16 mouse cellular contexts compared by ENCODE assay signal in the genomic region with DNA sequence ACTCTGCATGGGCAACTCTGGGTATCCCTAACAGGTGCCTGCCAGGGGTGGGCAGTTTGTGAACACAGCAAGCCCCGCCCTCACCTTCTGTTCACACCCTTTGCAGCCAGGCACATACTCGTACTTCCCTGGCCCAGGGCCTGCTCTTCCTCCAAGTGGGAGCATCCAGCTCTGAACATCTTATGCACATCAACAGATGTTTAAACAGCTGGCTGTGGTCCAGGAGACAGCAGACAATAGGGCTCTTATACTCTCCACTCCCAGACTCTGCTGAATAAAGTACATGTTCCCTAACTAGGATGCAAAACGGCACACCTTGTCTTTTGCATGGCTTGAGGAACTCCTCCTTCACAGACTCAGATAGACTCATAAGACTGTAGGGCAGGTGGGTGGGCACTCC. TPM values are rescaled to one million over a fixed set of nuclear protein-coding genes. Genes with fewer than 3 reads are reported as not detected.
DNase-seq lines count a peak whose midpoint lies in the region; ATAC-seq and TF ChIP-seq lines count a peak whose summit lies in the region.
"Had no signal": no experiment of that assay in that cellular context is flagged by ENCODE, and none has a peak within 500 bp of the region (broad histone marks: within the 10 kb centered on the region; RNA-seq: fewer than 3 reads in every experiment).

No protein-coding gene starts in this region.

- H3K9me3 ChIP-seq in forebrain, embryonic 14.5 days (replicated peaks; ENCODE audit: control insufficient read depth, low read length) = no peaks in the 10 kb centered on the region
- H3K9me3 ChIP-seq in forebrain, embryonic 15.5 days = no peaks in the 10 kb centered on the region
- no peaks in the 10 kb centered on the region for H3K9me3 ChIP-seq in E14TG2a.4 (ENCODE audit: low read length)
- H3K9me3 ChIP-seq: embryonic facial prominence, embryonic 13.5 days; heart, embryonic 10.5 days; limb, embryonic 12.5 days; lung, embryonic 15.5 days; neural tube, embryonic 12.5 days had no signal

- H3K36me3 ChIP-seq in forebrain, embryonic 14.5 days (ENCODE audit: control insufficient read depth, insufficient read depth, low read length) = peaks cover 11% of the 10 kb centered on the region
- H3K36me3 ChIP-seq in forebrain, embryonic 15.5 days = peaks cover 8% of the 10 kb centered on the region; the same call in 1 of the 2 replicates
- H3K36me3 ChIP-seq in E14TG2a.4 (ENCODE audit: insufficient read depth, low read length) = peaks cover 17% of the 10 kb centered on the region

- H3K27ac ChIP-seq in forebrain, embryonic 14.5 days (ENCODE audit: low read depth, low read length) = no peak overlapping the region
- H3K27ac ChIP-seq in forebrain, embryonic 15.5 days (replicated peaks) = no peak overlapping the region
- H3K27ac ChIP-seq: embryonic facial prominence, embryonic 13.5 days; heart, embryonic 10.5 days; layer of hippocampus, adult 2 months; limb, embryonic 12.5 days; lung, embryonic 15.5 days; neural tube, embryonic 12.5 days had no signal

- no peak overlapping the region for H3K9ac ChIP-seq in forebrain, embryonic 14.5 days (ENCODE audit: low read length)
- no peak overlapping the region for H3K9ac ChIP-seq in forebrain, embryonic 15.5 days (replicated peaks)
- H3K9ac ChIP-seq: embryonic facial prominence, embryonic 13.5 days; limb, embryonic 12.5 days; lung, embryonic 15.5 days; neural tube, embryonic 12.5 days had no signal

- WGBS in forebrain, embryonic 14.5 days = 43% methylated on average over 3 of the region's 3 CpGs
- WGBS in forebrain, embryonic 15.5 days = 48% methylated on average over 3 of the region's 3 CpGs

- no peak overlapping the region for H3K4me3 ChIP-seq in forebrain, embryonic 14.5 days (ENCODE audit: low read depth, low read length)
- no peak overlapping the region for H3K4me3 ChIP-seq in forebrain, embryonic 15.5 days
- H3K4me3 ChIP-seq in E14TG2a.4 (replicated peaks; ENCODE audit: low read length) = no peak overlapping the region
- H3K4me3 ChIP-seq: embryonic facial prominence, embryonic 13.5 days; heart, embryonic 10.5 days; layer of hippocampus, adult 2 months; limb, embryonic 12.5 days; lung, embryonic 15.5 days; neural tube, embryonic 12.5 days had no signal

- ATAC-seq in forebrain, embryonic 14.5 days = peak; percentile 25; the same call in 1 of the 2 replicates
- no peak for ATAC-seq in forebrain, embryonic 15.5 days (replicated peaks)
- ATAC-seq: activated CD4-positive, CD25-positive, alpha-beta regulatory T cell, adult 4 months had no signal

- intact Hi-C loops in left cerebral cortex, postnatal 14 days (cut with DNase I) = no loop called here

- no peaks in the 10 kb centered on the region for H3K27me3 ChIP-seq in forebrain, embryonic 14.5 days (replicated peaks; ENCODE audit: control insufficient read depth, insufficient read depth, low read length)
- no peaks in the 10 kb centered on the region for H3K27me3 ChIP-seq in forebrain, embryonic 15.5 days
- no peaks in the 10 kb centered on the region for H3K27me3 ChIP-seq in E14TG2a.4 (ENCODE audit: insufficient read depth, low read length)
- H3K27me3 ChIP-seq: CH12.LX; embryonic facial prominence, embryonic 13.5 days; limb, embryonic 12.5 days; lung, embryonic 15.5 days; neural tube, embryonic 12.5 days had no signal

- no peak overlapping the region for H3K4me2 ChIP-seq in forebrain, embryonic 14.5 days (ENCODE audit: low read length)
- H3K4me2 ChIP-seq in forebrain, embryonic 15.5 days (replicated peaks) = no peak overlapping the region
- H3K4me2 ChIP-seq: embryonic facial prominence, embryonic 13.5 days; limb, embryonic 12.5 days; lung, embryonic 15.5 days; neural tube, embryonic 12.5 days had no signal

- no peaks in the 10 kb centered on the region for H3K4me1 ChIP-seq in forebrain, embryonic 14.5 days (ENCODE audit: control insufficient read depth, insufficient read depth, low read length)
- H3K4me1 ChIP-seq in forebrain, embryonic 15.5 days = peaks cover 4% of the 10 kb centered on the region
- peaks cover 16% of the 10 kb centered on the region for H3K4me1 ChIP-seq in E14TG2a.4 (replicated peaks; ENCODE audit: low read depth, low read length)
- H3K4me1 ChIP-seq: heart, embryonic 10.5 days; limb, embryonic 12.5 days; lung, embryonic 15.5 days had no signal

- 0 out of 2 replicates have a peak, but pooled peaks have one; percentile 2 for TF ChIP-seq CTCF in E14TG2a.4 (conservative IDR thresholded peaks at IDR 0.05; ENCODE audit: low read length)

- peak; percentile 23 for DNase-seq in forebrain, embryonic 14.5 days (ENCODE audit: low spot score)
- DNase-seq in left cerebral cortex, postnatal 14 days (ENCODE audit: low spot score in 2 of 2) = peak; percentile 45 to 51
- no peak for DNase-seq in left cerebral cortex, adult 18-20 months (ENCODE audit: low spot score in 2 of 2)
- peak; percentile 66 for DNase-seq in brain, adult 2 months (ENCODE audit: low read depth, low spot score)
- no peak for DNase-seq in urinary bladder, adult 2 months (ENCODE audit: low spot score)
- no peak for DNase-seq in T-cell, adult 2 months (ENCODE audit: low spot score)

RNA-seq across cellular contexts. Expression of gene Kcnt1, which starts 56.4 kb away (rescaled TPM):
- 3.3 and 5.3 TPM in 2 replicates for polyA plus RNA-seq in forebrain, embryonic 14.5 days (2014; fragmentation: Nextera tagmentation; extraction: Ambion mirVana)
- polyA plus RNA-seq in forebrain, embryonic 15.5 days (2015; fragmentation: Nextera tagmentation; extraction: Ambion mirVana) = 6.2 and 7.7 TPM in 2 replicates
- total RNA-seq in left cerebral cortex, postnatal 14 days (2021) = 100 to 1,000 TPM; 114 to 120 TPM
- 100 to 1,000 TPM; 118 to 130 TPM for total RNA-seq in left cerebral cortex, adult 18-20 months (2021)
- 6.7 and 7.4 TPM in 2 replicates for polyA plus RNA-seq in urinary bladder, adult 2 months (2012; rRNA removed)

Comparison
In these comparisons a context has a peak if more than half of its experiments do, and no peak if none do; other contexts are left out.
1. DNase-seq: peak in forebrain, embryonic 14.5 days (single experiment), left cerebral cortex, postnatal 14 days (2 of 2) and brain, adult 2 months (single experiment); none in left cerebral cortex, adult 18-20 months (0 of 2), urinary bladder, adult 2 months (single experiment) and T-cell, adult 2 months (single experiment).